Mouse (Mus musculus): ENCODE results near the gene Adcy5. TPM values are rescaled to one million over a fixed set of nuclear protein-coding genes. Genes with fewer than 3 reads are reported as not detected.

The Adcy5 gene
- polyA plus RNA-seq, 1 experiment from 2014 or later, result 1.4 TPM

DNA sequence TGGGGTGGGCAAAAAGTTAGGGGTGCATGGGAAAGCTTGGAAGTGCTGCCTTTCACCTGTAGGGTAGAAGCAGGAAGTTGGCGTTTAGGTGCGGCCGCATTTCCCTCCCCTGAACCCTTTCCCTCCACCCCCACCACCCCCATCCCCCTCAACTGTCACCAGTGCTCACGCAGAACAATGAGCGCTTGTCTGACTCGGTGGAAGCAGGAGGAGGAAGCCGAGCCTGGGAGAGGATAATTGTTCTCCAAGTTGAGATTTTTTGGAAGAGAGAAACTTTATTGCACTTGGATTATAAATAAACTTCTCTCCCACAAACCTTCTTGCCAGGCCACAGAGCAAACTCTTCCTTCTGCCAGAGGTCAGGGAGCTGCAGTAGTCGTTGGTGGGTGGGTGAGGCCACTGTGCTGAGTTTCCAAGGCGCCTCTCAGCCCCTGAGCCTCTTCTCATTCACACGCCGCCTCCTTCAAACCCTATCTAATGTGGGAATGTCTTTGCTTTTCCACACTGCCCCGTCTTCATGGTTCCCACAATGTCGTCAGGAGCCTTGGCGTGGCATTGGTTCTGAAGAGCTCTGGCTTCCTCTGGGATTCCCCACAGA lies 77.6 kb downstream of the Adcy5 start:
- ATAC-seq (replicated peaks; ENCODE audit: insufficient number of reproducible peaks, low FRiP score, low TSS enrichment, low read depth) (no peak), DNase-seq (ENCODE audit: low spot score) (peak; percentile 14)
- H3K36me3 ChIP-seq (replicated peaks; ENCODE audit: control insufficient read depth, insufficient read depth, low read depth, low read length), result no peaks in the 10 kb centered on the region
- H3K4me2 ChIP-seq (ENCODE audit: low read depth, low read length), result no peak overlapping the region
- no peak overlapping the region; the same call in 1 of the 2 replicates for H3K27ac ChIP-seq (replicated peaks; ENCODE audit: low read depth, low read length)
- no peak overlapping the region for H3K9ac ChIP-seq (replicated peaks; ENCODE audit: low read length)
- H3K4me3 ChIP-seq (ENCODE audit: low read depth, low read length), result no peak overlapping the region
- H3K9me3 ChIP-seq (replicated peaks; ENCODE audit: control insufficient read depth, low read length), result no peaks in the 10 kb centered on the region
- no peaks in the 10 kb centered on the region for H3K4me1 ChIP-seq (ENCODE audit: control insufficient read depth, insufficient read depth, low read length)
- H3K27me3 ChIP-seq (ENCODE audit: control insufficient read depth, insufficient read depth, low read length), result no peaks in the 10 kb centered on the region; the same call in 1 of the 2 replicates
- WGBS, result 25% methylated on average over 14 of the region's 14 CpGs

DNA sequence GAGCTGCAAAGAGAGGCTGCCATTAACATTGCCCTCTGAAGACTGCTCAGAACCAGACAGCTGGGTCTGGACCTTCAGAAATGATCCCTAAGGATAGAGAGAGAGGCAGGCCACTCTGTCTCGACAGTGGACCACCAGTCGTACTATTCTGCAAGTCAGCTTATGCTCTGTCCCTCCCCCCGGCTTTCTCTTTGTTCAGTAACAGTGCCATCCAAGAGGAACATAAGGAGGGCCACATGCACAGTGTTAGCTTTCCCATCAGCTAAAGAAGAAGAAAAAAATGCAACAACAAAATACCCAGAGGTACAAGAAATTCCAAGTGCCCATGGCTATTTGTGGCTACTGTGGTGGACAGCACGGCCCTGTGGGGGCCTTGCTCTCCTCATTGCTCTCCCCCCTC lies 78.7 kb downstream of the Adcy5 start:
- Histone ChIP-seq H3K27me3 (ENCODE audit: control insufficient read depth, insufficient read depth, low read length) (no peaks in the 10 kb centered on the region; the same call in 1 of the 2 replicates), H3K4me2 (ENCODE audit: low read depth, low read length) (no peak overlapping the region), H3K27ac (replicated peaks; ENCODE audit: low read depth, low read length) (no peak overlapping the region), H3K4me3 (ENCODE audit: low read depth, low read length) (no peak overlapping the region), H3K36me3 (replicated peaks; ENCODE audit: control insufficient read depth, insufficient read depth, low read depth, low read length) (no peaks in the 10 kb centered on the region), H3K9ac (replicated peaks; ENCODE audit: low read length) (no peak overlapping the region), H3K9me3 (replicated peaks; ENCODE audit: control insufficient read depth, low read length) (no peaks in the 10 kb centered on the region), H3K4me1 (ENCODE audit: control insufficient read depth, insufficient read depth, low read length) (no peaks in the 10 kb centered on the region)
- 91% methylated on average over 4 of the region's 4 CpGs for WGBS
- ATAC-seq (replicated peaks; ENCODE audit: insufficient number of reproducible peaks, low FRiP score, low TSS enrichment, low read depth), result no peak
- DNase-seq (ENCODE audit: low spot score), result no peak

DNA sequence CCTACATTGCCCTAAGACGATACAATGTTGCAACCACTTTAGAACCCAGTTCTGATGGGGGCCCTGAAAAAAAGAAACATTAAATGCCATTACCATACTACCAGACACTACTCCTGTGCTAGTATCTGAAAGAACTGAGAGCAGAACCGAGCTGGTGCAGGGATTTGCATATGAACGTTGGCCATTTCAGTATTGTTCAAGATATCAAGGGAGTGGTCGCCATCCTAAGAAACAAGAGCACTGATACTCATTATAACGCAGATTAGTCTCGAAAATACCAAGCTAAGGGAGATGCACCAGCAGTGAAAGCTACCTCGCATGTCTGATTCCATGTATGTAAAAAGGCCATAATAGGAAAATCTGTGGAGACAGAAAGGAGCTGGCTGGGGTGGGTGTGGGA lies 82.4 kb downstream of the Adcy5 start:
- Histone ChIP-seq H3K4me1 (ENCODE audit: control insufficient read depth, insufficient read depth, low read length) (no peaks in the 10 kb centered on the region), H3K9ac (replicated peaks; ENCODE audit: low read length) (no peak overlapping the region), H3K36me3 (replicated peaks; ENCODE audit: control insufficient read depth, insufficient read depth, low read depth, low read length) (no peaks in the 10 kb centered on the region), H3K27me3 (ENCODE audit: control insufficient read depth, insufficient read depth, low read length) (no peaks in the 10 kb centered on the region), H3K4me2 (ENCODE audit: low read depth, low read length) (no peak overlapping the region), H3K4me3 (ENCODE audit: low read depth, low read length) (no peak overlapping the region), H3K27ac (replicated peaks; ENCODE audit: low read depth, low read length) (no peak overlapping the region), H3K9me3 (replicated peaks; ENCODE audit: control insufficient read depth, low read length) (no peaks in the 10 kb centered on the region)
- no peak for DNase-seq (ENCODE audit: low spot score)
- ATAC-seq (replicated peaks; ENCODE audit: insufficient number of reproducible peaks, low FRiP score, low TSS enrichment, low read depth), result no peak
- WGBS, result 88% methylated on average over 7 of the region's 7 CpGs

DNA sequence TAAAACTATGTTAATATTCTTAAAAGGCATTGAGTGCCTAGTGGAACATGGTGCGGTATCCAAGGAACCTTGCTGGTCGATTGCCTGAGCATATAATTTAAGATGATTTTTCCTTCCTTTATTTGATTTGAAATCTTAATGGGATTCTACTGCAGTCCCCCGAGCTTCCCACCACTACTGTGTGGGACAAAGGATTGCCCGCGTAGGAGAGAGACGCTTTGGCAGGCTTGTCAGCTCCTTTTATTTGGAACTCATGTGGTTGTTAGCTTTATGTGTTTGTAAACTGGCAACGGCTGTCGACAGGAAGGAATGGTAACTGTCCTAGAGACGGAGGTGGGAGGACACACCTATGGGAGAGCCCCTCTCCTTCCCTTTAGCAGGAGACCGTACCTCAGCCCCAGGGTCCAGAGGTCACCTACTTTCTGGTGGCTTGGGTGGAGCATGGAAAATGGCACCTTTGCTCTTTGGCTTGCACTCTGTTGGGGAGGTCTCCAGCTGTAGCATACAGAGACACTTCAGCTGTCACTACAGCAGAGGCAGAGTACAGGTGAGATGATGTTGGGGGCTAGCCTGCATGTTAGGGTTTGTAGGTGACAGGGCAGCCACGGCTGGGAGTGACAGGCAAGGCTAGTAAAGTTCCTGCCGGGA lies 84.8 kb downstream of the Adcy5 start:
- ATAC-seq (replicated peaks; ENCODE audit: insufficient number of reproducible peaks, low FRiP score, low TSS enrichment, low read depth) (no peak), DNase-seq (ENCODE audit: low spot score) (no peak)
- no peaks in the 10 kb centered on the region for H3K9me3 ChIP-seq (replicated peaks; ENCODE audit: control insufficient read depth, low read length)
- H3K9ac ChIP-seq (replicated peaks; ENCODE audit: low read length), result no peak overlapping the region
- H3K4me2 ChIP-seq (ENCODE audit: low read depth, low read length), result no peak overlapping the region
- no peaks in the 10 kb centered on the region for H3K27me3 ChIP-seq (ENCODE audit: control insufficient read depth, insufficient read depth, low read length)
- H3K4me1 ChIP-seq (ENCODE audit: control insufficient read depth, insufficient read depth, low read length), result no peaks in the 10 kb centered on the region
- no peaks in the 10 kb centered on the region for H3K36me3 ChIP-seq (replicated peaks; ENCODE audit: control insufficient read depth, insufficient read depth, low read depth, low read length)
- H3K4me3 ChIP-seq (ENCODE audit: low read depth, low read length), result no peak overlapping the region
- no peak overlapping the region for H3K27ac ChIP-seq (replicated peaks; ENCODE audit: low read depth, low read length)
- WGBS, result 76% methylated on average over 12 of the region's 12 CpGs

DNA sequence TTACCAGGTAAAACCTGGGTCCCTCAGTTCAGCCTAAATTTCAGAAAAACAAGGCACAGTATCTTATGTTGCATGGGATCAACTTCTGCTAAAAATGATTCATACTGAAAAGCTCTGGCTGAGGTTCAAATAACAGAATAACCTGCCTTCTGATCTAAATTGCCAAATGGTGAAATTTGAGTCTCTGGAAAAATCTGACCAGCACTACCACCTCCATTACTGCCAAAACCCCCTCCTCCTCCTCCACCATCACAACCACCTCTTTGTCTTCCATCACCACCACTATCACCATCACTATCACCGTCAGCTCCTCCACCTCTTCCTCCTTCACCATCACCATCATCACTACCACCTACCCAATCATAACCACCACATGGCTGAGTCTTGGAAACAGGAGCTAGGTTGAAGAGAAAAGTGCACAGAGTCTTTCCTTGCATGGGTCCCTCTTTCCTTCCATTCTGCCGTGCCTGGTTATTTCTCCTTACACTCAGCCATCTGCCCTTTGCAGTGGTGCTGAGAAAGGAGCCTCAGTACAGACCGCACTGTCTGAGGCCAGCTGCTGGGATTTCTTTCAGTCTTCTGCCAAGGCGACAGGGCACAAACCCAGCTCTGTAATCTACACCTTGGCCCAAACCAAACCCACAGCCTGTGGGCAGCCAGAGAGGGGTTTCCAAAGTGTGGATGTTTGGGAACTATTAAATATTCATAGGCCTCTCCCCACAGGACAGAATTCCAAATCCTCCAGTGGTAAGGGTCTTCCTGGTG lies 85.5 kb downstream of the Adcy5 start:
- H3K4me2 ChIP-seq (ENCODE audit: low read depth, low read length), result no peak overlapping the region
- DNase-seq (ENCODE audit: low spot score), result no peak
- no peak for ATAC-seq (replicated peaks; ENCODE audit: insufficient number of reproducible peaks, low FRiP score, low TSS enrichment, low read depth)

DNA sequence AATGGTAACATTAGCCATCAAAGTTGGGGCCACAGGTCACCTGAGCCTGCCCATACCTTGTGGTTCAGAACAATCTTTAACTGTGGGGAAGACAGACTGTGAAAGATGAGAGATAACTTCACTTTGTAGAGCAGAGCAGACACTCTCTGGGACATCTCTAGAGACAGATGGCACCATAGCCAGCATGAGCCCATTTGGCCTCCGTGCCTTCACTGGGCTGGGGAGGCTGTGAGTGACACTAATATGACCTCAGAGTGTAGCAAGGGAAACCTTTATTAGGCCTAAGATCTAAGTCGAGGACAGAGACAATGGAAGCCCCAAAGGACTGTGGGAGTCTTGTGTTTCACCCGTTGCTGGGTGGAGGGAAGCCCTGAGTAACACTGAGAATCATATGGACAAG lies 92.7 kb downstream of the Adcy5 start:
- Histone ChIP-seq H3K27ac (replicated peaks; ENCODE audit: low read depth, low read length) (no peak overlapping the region), H3K9me3 (replicated peaks; ENCODE audit: control insufficient read depth, low read length) (no peaks in the 10 kb centered on the region), H3K4me2 (ENCODE audit: low read depth, low read length) (no peak overlapping the region), H3K4me3 (ENCODE audit: low read depth, low read length) (no peak overlapping the region), H3K4me1 (ENCODE audit: control insufficient read depth, insufficient read depth, low read length) (no peaks in the 10 kb centered on the region), H3K9ac (replicated peaks; ENCODE audit: low read length) (no peak overlapping the region), H3K27me3 (ENCODE audit: control insufficient read depth, insufficient read depth, low read length) (no peaks in the 10 kb centered on the region), H3K36me3 (replicated peaks; ENCODE audit: control insufficient read depth, insufficient read depth, low read depth, low read length) (no peaks in the 10 kb centered on the region)
- no peak for ATAC-seq (replicated peaks; ENCODE audit: insufficient number of reproducible peaks, low FRiP score, low TSS enrichment, low read depth)
- DNase-seq (ENCODE audit: low spot score), result no peak
- 70% methylated on average over 3 of the region's 3 CpGs for WGBS

More for the DNA sequence above, 85.5 kb downstream of the Adcy5 start:
- H3K27ac ChIP-seq (replicated peaks; ENCODE audit: low read depth, low read length), result no peak overlapping the region
- H3K27me3 ChIP-seq (ENCODE audit: control insufficient read depth, insufficient read depth, low read length), result no peaks in the 10 kb centered on the region
- no peaks in the 10 kb centered on the region for H3K4me1 ChIP-seq (ENCODE audit: control insufficient read depth, insufficient read depth, low read length)
- no peaks in the 10 kb centered on the region for H3K9me3 ChIP-seq (replicated peaks; ENCODE audit: control insufficient read depth, low read length)
- H3K4me3 ChIP-seq (ENCODE audit: low read depth, low read length), result no peak overlapping the region
- no peak overlapping the region for H3K9ac ChIP-seq (replicated peaks; ENCODE audit: low read length)
- WGBS, result 77% methylated on average over 4 of the region's 4 CpGs
- H3K36me3 ChIP-seq (replicated peaks; ENCODE audit: control insufficient read depth, insufficient read depth, low read depth, low read length), result no peaks in the 10 kb centered on the region

DNA sequence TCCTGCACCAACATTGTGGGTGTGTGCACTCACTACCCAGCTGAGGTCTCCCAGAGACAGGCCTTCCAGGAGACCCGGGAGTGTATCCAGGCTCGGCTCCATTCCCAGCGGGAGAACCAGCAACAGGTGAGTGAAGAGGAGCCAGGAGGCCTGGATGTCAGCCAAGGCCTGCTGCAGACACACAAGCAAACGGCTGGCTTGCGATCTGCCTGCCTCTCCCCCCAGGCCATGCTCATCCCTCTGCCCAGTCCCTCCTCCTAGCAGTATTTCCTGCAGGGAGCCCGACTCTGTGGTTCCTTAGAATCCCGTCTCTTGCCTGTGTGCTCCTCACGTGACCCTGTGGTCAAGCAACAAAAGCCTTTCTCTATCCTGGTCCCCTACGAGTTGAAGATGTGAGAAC lies 94.1 kb downstream of the Adcy5 start:
- Histone ChIP-seq H3K27ac (replicated peaks; ENCODE audit: low read depth, low read length) (no peak overlapping the region), H3K36me3 (replicated peaks; ENCODE audit: control insufficient read depth, insufficient read depth, low read depth, low read length) (no peaks in the 10 kb centered on the region), H3K9me3 (replicated peaks; ENCODE audit: control insufficient read depth, low read length) (no peaks in the 10 kb centered on the region), H3K4me3 (ENCODE audit: low read depth, low read length) (no peak overlapping the region), H3K4me2 (ENCODE audit: low read depth, low read length) (no peak overlapping the region), H3K4me1 (ENCODE audit: control insufficient read depth, insufficient read depth, low read length) (no peaks in the 10 kb centered on the region), H3K27me3 (ENCODE audit: control insufficient read depth, insufficient read depth, low read length) (no peaks in the 10 kb centered on the region), H3K9ac (replicated peaks; ENCODE audit: low read length) (no peak overlapping the region)
- 33% methylated on average over 9 of the region's 9 CpGs for WGBS
- ATAC-seq (replicated peaks; ENCODE audit: insufficient number of reproducible peaks, low FRiP score, low TSS enrichment, low read depth) (no peak), DNase-seq (ENCODE audit: low spot score) (no peak)

DNA sequence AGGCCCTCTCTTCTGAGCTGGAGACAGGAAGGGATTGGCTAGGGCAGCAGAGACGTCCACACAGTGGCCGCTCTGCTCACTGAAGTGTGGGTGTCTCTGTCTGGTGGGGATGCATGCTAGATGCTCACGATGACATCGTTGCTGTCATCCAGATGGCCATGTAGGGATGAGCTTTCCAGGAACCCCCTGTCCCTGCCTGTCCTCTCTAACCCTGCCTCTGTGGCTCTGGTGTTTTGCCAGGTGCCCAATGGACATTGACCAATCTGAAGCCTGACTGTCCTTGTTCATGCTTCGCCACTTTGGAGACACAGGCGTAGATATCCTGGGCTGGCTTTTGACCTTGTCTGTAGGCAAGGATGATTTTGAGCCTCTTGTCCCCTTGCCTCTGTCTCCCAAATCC lies 95.1 kb downstream of the Adcy5 start:
- no peaks in the 10 kb centered on the region for H3K27me3 ChIP-seq (ENCODE audit: control insufficient read depth, insufficient read depth, low read length)
- WGBS, result 89% methylated on average over 6 of the region's 6 CpGs
- no peaks in the 10 kb centered on the region for H3K9me3 ChIP-seq (replicated peaks; ENCODE audit: control insufficient read depth, low read length)
- no peak overlapping the region for H3K27ac ChIP-seq (replicated peaks; ENCODE audit: low read depth, low read length)
- no peak overlapping the region for H3K4me3 ChIP-seq (ENCODE audit: low read depth, low read length)
- no peaks in the 10 kb centered on the region for H3K4me1 ChIP-seq (ENCODE audit: control insufficient read depth, insufficient read depth, low read length)
- H3K9ac ChIP-seq (replicated peaks; ENCODE audit: low read length), result no peak overlapping the region
- DNase-seq (ENCODE audit: low spot score) (no peak), ATAC-seq (replicated peaks; ENCODE audit: insufficient number of reproducible peaks, low FRiP score, low TSS enrichment, low read depth) (no peak)
- H3K4me2 ChIP-seq (ENCODE audit: low read depth, low read length), result no peak overlapping the region
- no peaks in the 10 kb centered on the region for H3K36me3 ChIP-seq (replicated peaks; ENCODE audit: control insufficient read depth, insufficient read depth, low read depth, low read length)

All from embryonic facial prominence, embryonic 11.5 days (tissue).